Mouse (Mus musculus) kidney, embryonic 15.5 days (tissue): ENCODE data around the gene Susd4. TPM values are rescaled to one million over a fixed set of nuclear protein-coding genes. Genes with fewer than 3 reads are reported as not detected.

ENCODE experiments used
- ATAC-seq: fragments of 200-750 bp; cut with Nextera tagmentation; replicated peaks from 2 replicates; pipeline ENCODE4 v1.8.0; 2017; ENCODE audit warnings: moderate TSS enrichment; ENCODE audit not compliant: low FRiP score
- H3K27ac ChIP-seq: fragments of 300-500 bp; sonication (generic); 2 replicates; pipeline ENCODE4 v1.5.1; 2015; ENCODE audit warnings: mild to moderate bottlenecking, inconsistent platforms
- H3K27me3 ChIP-seq: fragments of 300-500 bp; sonication (generic); 2 replicates; pipeline ENCODE4 v1.6.1; 2015; ENCODE audit warnings: inconsistent platforms
- H3K36me3 ChIP-seq: fragments of 300-500 bp; sonication (generic); 2 replicates; pipeline ENCODE4 v1.6.1; 2015; ENCODE audit warnings: inconsistent platforms
- H3K4me1 ChIP-seq: fragments of 300-500 bp; sonication (generic); 2 replicates; pipeline ENCODE4 v1.6.1; 2015; ENCODE audit warnings: inconsistent platforms
- H3K4me2 ChIP-seq: fragments of 300-500 bp; sonication (generic); 2 replicates; pipeline ENCODE4 v1.6.1; 2015; ENCODE audit warnings: moderate library complexity, mild to moderate bottlenecking, inconsistent platforms
- H3K4me3 ChIP-seq: fragments of 300-500 bp; sonication (generic); replicated peaks from 2 replicates; pipeline ENCODE4 v1.5.1; 2015; ENCODE audit warnings: mild to moderate bottlenecking, inconsistent platforms
- H3K9ac ChIP-seq: fragments of 300-500 bp; sonication (generic); 2 replicates; pipeline ENCODE4 v1.6.1; 2015; ENCODE audit warnings: mild to moderate bottlenecking, inconsistent platforms
- H3K9me3 ChIP-seq: fragments of 300-500 bp; sonication (generic); replicated peaks from 2 replicates; pipeline ENCODE4 v1.6.1; 2016; ENCODE audit warnings: inconsistent platforms
- WGBS: fragments of 180-500 bp; shearing (Covaris S2); methylation state at CpG from one replicate; pipeline ENCODE4 v1.1.7; 2015; ENCODE audit warnings: mixed read lengths; 5-methylcytosine and 5-hydroxymethylcytosine counted together
- polyA plus RNA-seq: library from polyadenylated mRNA; unstranded; fragments of >200 nt; fragmentation: Nextera tagmentation; extraction: Ambion mirVana; gene quantifications from 2 replicates; pipeline ENCODE4 v1.2.1, GENCODE M21; 2015

Susd4 gene
- polyA plus RNA-seq, 1 experiment from 2014 or later: 20.0 TPM

- no peak overlapping the region for H3K27ac ChIP-seq
Measured at GRCm38 (mm10) chr1:182826557-182826956, 62.9 kb downstream of the Susd4 start.

GRCm38 (mm10) chr1:182838061-182838460, 74.4 kb downstream of the Susd4 start:
- no peaks in the 10 kb centered on the region for H3K36me3 ChIP-seq
- H3K27me3 ChIP-seq: no peaks in the 10 kb centered on the region
- no peak overlapping the region for H3K4me3 ChIP-seq
- no peak overlapping the region for H3K9ac ChIP-seq
- ATAC-seq: no peak
- no peak overlapping the region for H3K27ac ChIP-seq
- H3K4me2 ChIP-seq: no peak overlapping the region
- 32% methylated on average over 6 of the region's 6 CpGs for WGBS
- no peaks in the 10 kb centered on the region for H3K9me3 ChIP-seq
- peaks cover 28% of the 10 kb centered on the region for H3K4me1 ChIP-seq

More at GRCm38 (mm10) chr1:182826557-182826956, 62.9 kb downstream of the Susd4 start:
- no peak for ATAC-seq
- Histone ChIP-seq H3K36me3 (no peaks in the 10 kb centered on the region), H3K9me3 (no peaks in the 10 kb centered on the region), H3K9ac (no peak overlapping the region), H3K27me3 (no peaks in the 10 kb centered on the region), H3K4me1 (0 out of 2 replicates have a peak, but pooled peaks cover 8% of the 10 kb centered on the region), H3K4me3 (no peak overlapping the region), H3K4me2 (no peak overlapping the region)
- WGBS: 73% methylated on average over 3 of the region's 3 CpGs

GRCm38 (mm10) chr1:182839332-182839929, 75.8 kb downstream of the Susd4 start:
- no peak overlapping the region for H3K4me3 ChIP-seq
- H3K4me2 ChIP-seq: no peak overlapping the region
- H3K9me3 ChIP-seq: no peaks in the 10 kb centered on the region
- H3K27me3 ChIP-seq: no peaks in the 10 kb centered on the region
- ATAC-seq: 0 out of 2 replicates have a peak, but pooled peaks have one; percentile 27
- no peak overlapping the region for H3K9ac ChIP-seq
- peaks cover 28% of the 10 kb centered on the region for H3K4me1 ChIP-seq
- WGBS: 62% methylated on average over 4 of the region's 4 CpGs
- no peaks in the 10 kb centered on the region for H3K36me3 ChIP-seq
- no peak overlapping the region for H3K27ac ChIP-seq

GRCm38 (mm10) chr1:182840011-182840410, 76.4 kb downstream of the Susd4 start:
- Histone ChIP-seq H3K9me3 (no peaks in the 10 kb centered on the region), H3K4me1 (peaks cover 28% of the 10 kb centered on the region), H3K36me3 (no peaks in the 10 kb centered on the region), H3K27me3 (no peaks in the 10 kb centered on the region), H3K4me2 (no peak overlapping the region), H3K9ac (no peak overlapping the region), H3K27ac (no peak overlapping the region), H3K4me3 (no peak overlapping the region)
- WGBS: 36% methylated on average over 6 of the region's 6 CpGs
- no peak for ATAC-seq

GRCm38 (mm10) chr1:182840606-182841005, 76.9 kb downstream of the Susd4 start:
- Histone ChIP-seq H3K4me3 (no peak overlapping the region), H3K9me3 (no peaks in the 10 kb centered on the region)
- 81% methylated on average over 6 of the region's 6 CpGs for WGBS

GRCm38 (mm10) chr1:182849556-182849955, 85.9 kb downstream of the Susd4 start:
- H3K36me3 ChIP-seq: no peaks in the 10 kb centered on the region
- 48% methylated on average over 12 of the region's 12 CpGs for WGBS
- no peak for ATAC-seq
- H3K9me3 ChIP-seq: no peaks in the 10 kb centered on the region
- no peaks in the 10 kb centered on the region for H3K27me3 ChIP-seq
- H3K4me2 ChIP-seq: no peak overlapping the region
- no peak overlapping the region for H3K4me3 ChIP-seq
- H3K4me1 ChIP-seq: peaks cover 7% of the 10 kb centered on the region
- H3K9ac ChIP-seq: no peak overlapping the region
- H3K27ac ChIP-seq: no peak overlapping the region

More at GRCm38 (mm10) chr1:182840606-182841005, 76.9 kb downstream of the Susd4 start:
- H3K27ac ChIP-seq: no peak overlapping the region
- no peak overlapping the region for H3K4me2 ChIP-seq
- peaks cover 28% of the 10 kb centered on the region for H3K4me1 ChIP-seq
- H3K9ac ChIP-seq: no peak overlapping the region
- no peaks in the 10 kb centered on the region for H3K27me3 ChIP-seq
- H3K36me3 ChIP-seq: no peaks in the 10 kb centered on the region
- no peak for ATAC-seq

- H3K4me1 ChIP-seq: peaks cover 7% of the 10 kb centered on the region
- 62% methylated on average over 1 of the region's 1 CpGs for WGBS
- H3K27me3 ChIP-seq: no peaks in the 10 kb centered on the region
- no peak overlapping the region for H3K4me3 ChIP-seq
- no peak overlapping the region for H3K9ac ChIP-seq
- no peaks in the 10 kb centered on the region for H3K9me3 ChIP-seq
- H3K4me2 ChIP-seq: no peak overlapping the region
- H3K36me3 ChIP-seq: no peaks in the 10 kb centered on the region
- no peak for ATAC-seq
- no peak overlapping the region for H3K27ac ChIP-seq
Measured at GRCm38 (mm10) chr1:182850080-182850479, 86.4 kb downstream of the Susd4 start.

GRCm38 (mm10) chr1:182852158-182852557, 88.5 kb downstream of the Susd4 start:
- H3K4me2 ChIP-seq: no peak overlapping the region
- peaks cover 14% of the 10 kb centered on the region for H3K4me1 ChIP-seq
- 33% methylated on average over 6 of the region's 6 CpGs for WGBS
- no peak overlapping the region for H3K9ac ChIP-seq
- no peaks in the 10 kb centered on the region for H3K9me3 ChIP-seq
- no peak overlapping the region for H3K27ac ChIP-seq
- no peak overlapping the region for H3K4me3 ChIP-seq
- no peak for ATAC-seq
- no peaks in the 10 kb centered on the region for H3K36me3 ChIP-seq
- no peaks in the 10 kb centered on the region for H3K27me3 ChIP-seq

- Histone ChIP-seq H3K9ac (no peak overlapping the region), H3K27me3 (no peaks in the 10 kb centered on the region), H3K27ac (no peak overlapping the region), H3K36me3 (no peaks in the 10 kb centered on the region), H3K4me1 (peaks cover 33% of the 10 kb centered on the region), H3K9me3 (no peaks in the 10 kb centered on the region), H3K4me2 (no peak overlapping the region), H3K4me3 (no peak overlapping the region)
- WGBS: 74% methylated on average over 13 of the region's 13 CpGs
- no peak for ATAC-seq
Measured at GRCm38 (mm10) chr1:182856636-182857035, 93.0 kb downstream of the Susd4 start.

- H3K4me1 ChIP-seq: peaks cover 36% of the 10 kb centered on the region
- 20% methylated on average over 7 of the region's 7 CpGs for WGBS
- ATAC-seq: peak; percentile 91
Measured at GRCm38 (mm10) chr1:182861671-182862358, 98.2 kb downstream of the Susd4 start.

GRCm38 (mm10) chr1:182863396-182863795, 99.7 kb downstream of the Susd4 start:
- ATAC-seq: no peak
- H3K9ac ChIP-seq: no peak overlapping the region
- no peaks in the 10 kb centered on the region for H3K27me3 ChIP-seq
- no peak overlapping the region for H3K4me3 ChIP-seq
- peaks cover 36% of the 10 kb centered on the region for H3K4me1 ChIP-seq
- no peaks in the 10 kb centered on the region for H3K36me3 ChIP-seq
- H3K4me2 ChIP-seq: no peak overlapping the region
- H3K27ac ChIP-seq: 0 out of 2 replicates have a peak overlapping the region, but pooled peaks have one; percentile 76
- no peaks in the 10 kb centered on the region for H3K9me3 ChIP-seq
- 76% methylated on average over 6 of the region's 6 CpGs for WGBS

More at GRCm38 (mm10) chr1:182861671-182862358, 98.2 kb downstream of the Susd4 start:
- Histone ChIP-seq H3K9me3 (no peaks in the 10 kb centered on the region), H3K27ac (peak overlapping the region; percentile 76), H3K4me2 (no peak overlapping the region), H3K9ac (no peak overlapping the region), H3K36me3 (no peaks in the 10 kb centered on the region), H3K27me3 (no peaks in the 10 kb centered on the region), H3K4me3 (no peak overlapping the region)

GRCm38 (mm10) chr1:182867886-182868285, 104.2 kb downstream of the Susd4 start:
- ATAC-seq: no peak
- Histone ChIP-seq H3K36me3 (peaks cover 11% of the 10 kb centered on the region), H3K27me3 (no peaks in the 10 kb centered on the region), H3K9me3 (peaks cover 10% of the 10 kb centered on the region), H3K4me2 (no peak overlapping the region), H3K9ac (no peak overlapping the region), H3K4me3 (no peak overlapping the region), H3K27ac (no peak overlapping the region), H3K4me1 (peaks cover 26% of the 10 kb centered on the region)
- WGBS: 81% methylated on average over 3 of the region's 3 CpGs
